Mouse (Mus musculus): ENCODE results near the gene Rasgef1c.

Gene Rasgef1c

GRCm38 (mm10) chr11:50018848-50019247 lies 117.2 kb downstream of the Rasgef1c start:
- no peak for DNase-seq (ENCODE audit: extremely low read depth, insufficient read length, low spot score)

- DNase-seq (ENCODE audit: extremely low read depth, insufficient read length, low spot score), result no peak
Observed at GRCm38 (mm10) chr11:50022085-50022484, 120.5 kb downstream of the Rasgef1c start.

- no peak for DNase-seq (ENCODE audit: extremely low read depth, insufficient read length, low spot score)
Observed at GRCm38 (mm10) chr11:50024445-50024832, 122.8 kb downstream of the Rasgef1c start.

- DNase-seq (ENCODE audit: extremely low read depth, insufficient read length, low spot score), result peak; percentile 87
Observed at GRCm38 (mm10) chr11:50024833-50025720, 123.4 kb downstream of the Rasgef1c start, which contains the start of gene Rnf130. TSS of gene Rnf130 (plus strand) at chr11:50025346.

- no peak for DNase-seq (ENCODE audit: extremely low read depth, insufficient read length, low spot score)
Observed at GRCm38 (mm10) chr11:50025721-50026520, 124.3 kb downstream of the Rasgef1c start.

- DNase-seq (ENCODE audit: extremely low read depth, insufficient read length, low spot score), result no peak
Observed at GRCm38 (mm10) chr11:50026521-50027090, 125.0 kb downstream of the Rasgef1c start.

GRCm38 (mm10) chr11:50028416-50028815 lies 126.8 kb downstream of the Rasgef1c start:
- no peak for DNase-seq (ENCODE audit: extremely low read depth, insufficient read length, low spot score)

Measured in 3134 (cell line).